Mouse (Mus musculus) ES-Bruce4 (cell line): Measurements from ENCODE around the gene Ctsf. TPM values are rescaled to one million over a fixed set of nuclear protein-coding genes. Genes with fewer than 3 reads are reported as not detected.
"Not testable (repeated sequence)": the region's sequence is repeated elsewhere in the genome, so short reads cannot be mapped to it uniquely, and the experiment has no call there.

ENCODE experiments used
- H3K27ac ChIP-seq: 2 replicates; pipeline ENCODE4 v1.5.1; 2012; ENCODE audit warnings: low read length, inconsistent platforms; ENCODE audit not compliant: insufficient read depth
- H3K27me3 ChIP-seq: 2 replicates; pipeline ENCODE4 v1.6.1; 2012; ENCODE audit warnings: mild to moderate bottlenecking, low read length, inconsistent platforms; ENCODE audit not compliant: control insufficient read depth, poor library complexity, insufficient read depth, severe bottlenecking
- H3K36me3 ChIP-seq: 2 replicates; pipeline ENCODE4 v1.6.1; 2012; ENCODE audit warnings: inconsistent platforms, mild to moderate bottlenecking, low read length, moderate library complexity; ENCODE audit not compliant: control insufficient read depth, poor library complexity, insufficient read depth, severe bottlenecking
- H3K4me1 ChIP-seq: one replicate; pipeline ENCODE4 v1.8.1; 2011; ENCODE audit warnings: low read length; ENCODE audit not compliant: control insufficient read depth, insufficient read depth
- H3K4me3 ChIP-seq: 2 replicates; pipeline ENCODE4 v1.5.1; 2011; ENCODE audit warnings: low read depth, mild to moderate bottlenecking, low read length
- H3K9ac ChIP-seq: 2 replicates; pipeline ENCODE4 v1.6.1; 2012; ENCODE audit warnings: low read depth, mild to moderate bottlenecking, inconsistent platforms; ENCODE audit not compliant: poor library complexity, severe bottlenecking
- H3K9me3 ChIP-seq: replicated peaks from 2 replicates; pipeline ENCODE4 v1.6.1; 2012; ENCODE audit warnings: mild to moderate bottlenecking, low read length, inconsistent platforms; ENCODE audit not compliant: control insufficient read depth, poor library complexity, insufficient read depth, severe bottlenecking
- CTCF ChIP-seq: IDR thresholded peaks from one replicate; pipeline ENCODE4 v1.8.1; 2011; ENCODE audit warnings: low read depth, low read length
- EP300 ChIP-seq: IDR thresholded peaks from 2 replicates; pipeline ENCODE4 v1.6.1; 2011; ENCODE audit warnings: low read depth, low read length; ENCODE audit not compliant: insufficient read depth
- POLR2A ChIP-seq: IDR thresholded peaks from one replicate; pipeline ENCODE4 v1.8.1; 2011; ENCODE audit warnings: low read length; ENCODE audit not compliant: insufficient read depth
- polyA plus RNA-seq: library from polyadenylated mRNA; stranded (reverse); fragments of >200 nt; gene quantifications from 2 replicates; pipeline ENCODE4 v1.2.4, GENCODE M21; 2011; ENCODE audit warnings: low read depth; ENCODE audit not compliant: missing spikeins, insufficient read depth, insufficient read length

Gene Ctsf
- 13.5 and 13.6 TPM in 2 replicates for polyA plus RNA-seq

DNA sequence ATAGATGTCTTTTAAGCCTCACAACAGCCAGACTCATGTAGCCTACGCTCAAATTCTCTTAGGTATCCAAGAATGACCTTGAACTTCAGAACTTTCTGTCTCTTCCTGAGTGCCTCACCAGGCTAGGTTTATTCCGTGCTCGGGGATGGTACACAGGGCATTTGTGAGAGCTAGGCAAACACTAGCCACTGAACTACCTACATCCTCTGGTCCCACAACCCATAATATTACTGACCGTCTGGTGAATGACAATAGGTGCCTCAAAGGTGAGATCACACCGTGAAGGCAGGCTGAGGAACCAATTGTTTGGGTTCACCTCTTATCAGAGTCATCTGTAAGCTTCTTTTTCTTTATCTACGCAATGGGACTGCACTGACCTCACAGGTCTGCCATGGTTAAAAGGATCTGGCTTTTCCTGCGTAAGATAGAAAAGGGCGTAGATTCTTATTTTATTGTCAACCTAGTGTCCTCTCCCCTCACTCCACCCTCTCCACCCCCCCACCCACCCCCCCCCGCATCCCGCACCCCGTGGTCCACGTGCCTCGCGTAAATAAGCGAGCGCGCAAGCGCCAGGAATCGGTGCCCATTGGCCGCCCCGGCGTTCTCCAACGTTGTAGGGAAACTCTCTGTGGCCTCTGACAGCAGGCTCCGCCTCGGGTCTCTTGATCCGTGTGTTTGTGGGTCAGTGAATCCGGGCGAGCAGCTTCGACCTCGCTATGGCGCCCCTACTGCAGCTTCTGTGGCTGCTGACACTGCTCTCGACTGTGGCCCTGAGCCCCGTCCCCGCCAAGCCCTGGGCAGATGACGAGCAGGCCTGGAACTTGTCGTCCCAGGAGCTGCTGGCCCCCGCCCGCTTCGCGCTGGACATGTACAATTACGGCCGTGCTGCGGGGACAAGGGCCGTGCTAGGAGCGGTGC lies at the start of gene Ctsf:
Ctsf (plus strand) TSS at position 579 of the 918 bp plus-strand sequence.
- H3K4me1 ChIP-seq = peaks cover under 1% of the 10 kb centered on the region
- TF ChIP-seq POLR2A (no peak), EP300 (no peak), CTCF (no peak)
- no peaks in the 10 kb centered on the region for H3K36me3 ChIP-seq
- peak within 1 kb of the TSS; percentile 62 for H3K4me3 ChIP-seq
- no peaks in the 10 kb centered on the region for H3K9me3 ChIP-seq
- H3K27me3 ChIP-seq = no peaks in the 10 kb centered on the region
- peak within 1 kb of the TSS; percentile 54 for H3K9ac ChIP-seq
- H3K27ac ChIP-seq = no peak within 1 kb of the TSS

DNA sequence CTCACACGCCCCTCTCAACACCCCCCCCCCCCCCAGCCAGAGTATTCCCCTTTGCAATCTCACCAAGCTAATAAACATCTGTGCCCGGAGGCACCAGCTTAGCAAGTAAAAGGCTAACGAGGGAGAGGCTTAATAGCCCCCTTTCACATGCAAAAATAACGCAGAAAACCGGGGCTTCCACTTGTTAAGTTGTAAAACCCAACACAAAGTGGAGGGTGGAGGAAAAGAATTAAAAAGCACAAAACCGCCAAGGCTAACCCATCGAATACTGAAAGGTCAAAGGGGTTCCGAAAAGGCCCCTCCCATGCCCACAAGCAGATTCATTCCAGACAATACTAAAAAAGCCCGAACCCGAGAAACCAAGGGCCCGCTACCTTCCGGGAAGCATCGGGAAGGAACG lies 44.6 kb upstream of the Ctsf start:
- Histone ChIP-seq H3K4me1 (no peaks in the 10 kb centered on the region), H3K27me3 (no peaks in the 10 kb centered on the region), H3K36me3 (no peaks in the 10 kb centered on the region), H3K9ac (peak overlapping the region; percentile 64), H3K4me3 (peak overlapping the region; percentile 79), H3K27ac (peak overlapping the region; percentile 95), H3K9me3 (no peaks in the 10 kb centered on the region)
- TF ChIP-seq EP300 (peak; percentile 68), CTCF (no peak), POLR2A (no peak)

DNA sequence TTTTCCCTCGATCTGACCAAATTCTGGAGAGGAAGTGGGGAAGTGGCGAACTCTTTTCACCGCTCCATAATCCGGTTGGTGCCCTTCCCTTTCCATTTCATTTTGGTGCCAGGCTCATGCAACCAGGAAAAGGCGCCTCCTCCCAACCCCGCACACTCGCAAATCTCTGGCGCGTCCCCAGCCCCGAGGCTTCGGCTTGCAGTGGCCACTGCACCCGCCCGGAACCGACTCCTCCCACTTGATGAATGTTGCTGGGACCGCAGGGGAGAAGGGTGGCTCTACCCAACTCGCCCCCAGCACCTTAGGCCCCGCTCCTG lies 44.2 kb upstream of the Ctsf start:
- Histone ChIP-seq H3K9ac (peak overlapping the region; percentile 64), H3K4me1 (no peaks in the 10 kb centered on the region), H3K9me3 (no peaks in the 10 kb centered on the region), H3K27me3 (no peaks in the 10 kb centered on the region), H3K27ac (peak overlapping the region; percentile 95), H3K4me3 (peak overlapping the region; percentile 79), H3K36me3 (no peaks in the 10 kb centered on the region)
- TF ChIP-seq CTCF = no peak
- TF ChIP-seq EP300 = no peak
- no peak for TF ChIP-seq POLR2A

DNA sequence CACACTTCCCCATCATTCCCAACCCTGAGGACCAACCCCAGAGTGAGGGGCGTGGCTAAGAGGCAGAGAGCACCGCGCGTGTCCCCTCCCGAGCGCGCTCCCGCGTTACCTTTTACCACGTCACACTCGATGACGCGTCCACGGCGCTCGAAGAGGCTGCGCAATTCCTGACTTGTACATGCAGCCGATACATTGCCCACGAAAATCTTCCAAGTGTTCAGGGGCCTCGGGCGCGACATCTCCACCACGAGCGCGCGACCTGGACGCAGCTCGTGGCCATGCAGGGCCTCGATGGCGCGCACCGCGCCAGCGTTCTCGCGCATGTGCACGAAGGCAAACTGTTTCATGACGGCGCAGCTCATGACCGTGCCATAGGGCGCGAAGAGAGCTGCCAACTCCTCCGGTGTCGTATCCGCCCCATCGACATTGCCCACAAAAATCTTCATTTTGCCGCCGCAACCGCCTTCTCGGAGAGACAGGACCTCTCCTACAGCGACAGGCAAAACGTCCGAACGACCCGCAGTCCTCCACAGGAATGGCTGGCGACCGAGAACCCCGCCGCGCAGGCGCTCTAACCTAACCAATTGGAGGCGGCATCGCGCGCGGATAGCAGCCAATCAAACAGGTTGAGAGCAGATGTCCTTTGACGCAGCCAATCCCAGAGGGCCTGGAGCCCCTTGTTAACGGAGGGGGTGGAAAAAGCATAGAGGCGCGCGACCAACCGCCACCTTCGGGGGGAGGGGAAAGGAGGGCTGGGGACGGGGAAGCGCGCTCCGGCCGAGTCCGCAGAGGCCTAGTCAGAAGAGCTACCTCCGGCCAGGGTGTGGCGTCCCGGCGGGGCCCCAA lies 43.6 kb upstream of the Ctsf start, which contains the start of the genes Gm21992 and Rbm14:
Gm21992 (minus strand) TSS at position 550 of the 846 bp plus-strand sequence.
Rbm14 (minus strand) TSS at position 572 of the 846 bp plus-strand sequence.
- H3K9ac ChIP-seq = peak within 1 kb of the TSS; percentile 84
- H3K4me3 ChIP-seq = peak within 1 kb of the TSS; percentile 89
- H3K36me3 ChIP-seq = no peaks in the 10 kb centered on the region
- TF ChIP-seq EP300 = 0 out of 2 replicates have a peak, but pooled peaks have one; percentile 55
- TF ChIP-seq CTCF = no peak
- TF ChIP-seq POLR2A = peak; percentile 85
- H3K27ac ChIP-seq = peak within 1 kb of the TSS; percentile 95
- no peaks in the 10 kb centered on the region for H3K27me3 ChIP-seq
- no peaks in the 10 kb centered on the region for H3K4me1 ChIP-seq
- no peaks in the 10 kb centered on the region for H3K9me3 ChIP-seq

DNA sequence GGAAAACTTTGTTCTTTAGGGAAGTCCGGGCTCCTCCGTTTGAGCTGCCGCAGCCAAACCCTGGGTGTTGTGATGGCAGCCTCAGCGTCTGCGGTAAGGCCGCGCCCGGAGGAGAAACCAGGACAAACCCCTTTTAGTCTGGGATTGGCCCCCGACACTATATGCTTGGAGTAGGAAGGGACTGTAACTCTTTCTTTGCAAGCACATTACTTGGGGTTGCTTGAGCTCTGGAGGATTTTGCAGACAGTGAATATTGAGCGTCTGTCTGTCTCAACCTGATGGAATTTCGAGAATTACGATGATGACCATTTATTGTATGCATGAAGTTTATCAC lies 43.1 kb upstream of the Ctsf start:
- Histone ChIP-seq H3K4me3 (peak overlapping the region; percentile 89), H3K4me1 (no peaks in the 10 kb centered on the region), H3K9ac (peak overlapping the region; percentile 84), H3K36me3 (no peaks in the 10 kb centered on the region), H3K9me3 (no peaks in the 10 kb centered on the region), H3K27ac (peak overlapping the region; percentile 85), H3K27me3 (no peaks in the 10 kb centered on the region)
- TF ChIP-seq POLR2A (no peak), CTCF (no peak), EP300 (no peak)

DNA sequence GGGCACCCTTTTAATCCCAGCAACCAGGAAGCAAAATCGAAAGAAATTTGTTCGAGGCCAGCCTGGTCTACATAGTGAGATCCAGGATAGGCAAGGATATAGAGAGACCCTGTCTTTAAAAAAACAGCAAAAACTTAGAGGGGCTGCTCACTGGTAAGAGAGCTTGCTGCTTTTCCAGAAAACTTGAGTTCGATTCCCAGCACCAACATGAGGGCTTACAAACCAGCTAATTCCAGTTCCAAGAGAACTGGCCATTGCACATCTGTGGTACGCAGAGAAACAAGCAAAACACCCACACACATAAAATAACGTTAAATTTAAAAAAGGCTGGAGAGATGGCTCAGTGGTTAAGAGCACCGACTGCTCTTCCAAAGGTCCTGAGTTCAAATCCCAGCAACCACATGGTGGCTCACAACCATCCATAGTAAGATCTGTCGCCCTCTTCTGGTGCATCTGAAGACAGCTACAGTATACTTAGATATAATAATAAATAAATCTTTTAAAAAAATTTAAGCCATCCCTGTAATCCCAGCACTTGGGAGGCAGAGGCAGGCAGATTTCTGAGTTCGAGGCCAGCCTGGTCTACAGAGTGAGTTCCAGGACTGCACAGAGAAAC lies 42.5 kb upstream of the Ctsf start:
- peak overlapping the region; percentile 89; the same call in 1 of the 2 replicates for H3K4me3 ChIP-seq
- not testable (repeated sequence) for H3K27me3 ChIP-seq, H3K4me1 ChIP-seq, H3K9me3 ChIP-seq, H3K36me3 ChIP-seq
- peak overlapping the region; percentile 85 for H3K27ac ChIP-seq
- peak overlapping the region; percentile 84 for H3K9ac ChIP-seq
